Comparison of ENCODE assay signal across 8 mouse cellular contexts in the genomic region with DNA sequence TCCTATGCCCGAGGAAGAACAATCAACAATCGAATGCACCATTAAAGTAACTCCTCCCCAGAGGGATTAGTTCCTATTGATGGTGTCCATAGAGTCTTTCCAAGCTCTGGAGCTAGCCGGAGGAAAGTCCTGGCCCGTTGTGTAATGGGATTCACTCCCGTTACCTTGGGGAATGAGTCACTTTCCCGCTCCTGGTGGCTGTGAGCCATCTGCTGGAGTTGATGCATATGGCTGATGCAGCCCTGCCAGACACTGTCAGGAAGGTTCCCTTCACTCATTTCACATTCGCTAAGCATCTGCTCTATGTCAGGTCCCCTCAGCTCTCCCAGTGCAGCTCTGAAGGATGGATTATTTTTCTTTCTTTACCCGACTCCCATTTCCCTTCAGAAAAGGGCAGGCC. TPM values are rescaled to one million over a fixed set of nuclear protein-coding genes. Genes with fewer than 3 reads are reported as not detected.
DNase-seq lines count a peak whose midpoint lies in the region; ATAC-seq and TF ChIP-seq lines count a peak whose summit lies in the region.

No protein-coding gene starts in this region.

- DNase-seq in forebrain, postnatal 0 days = no peak
- peak; percentile 18 for DNase-seq in lung, embryonic 14.5 days
- no peak for DNase-seq in lung, postnatal 10 days
- peak; percentile 83 to 86 for DNase-seq in cerebellum, postnatal 36 days
- peak; percentile 56 to 60 for DNase-seq in right cerebral cortex, postnatal 36 days (ENCODE audit: low spot score in 2 of 2)
- no peak for DNase-seq in yolk sac, embryonic 10.5 days (ENCODE audit: low spot score)
- DNase-seq in spleen, adult 18-20 months = no peak

- H3K4me2 ChIP-seq in forebrain, postnatal 0 days (ENCODE audit: low read depth) = no peak overlapping the region
- H3K4me2 ChIP-seq in forebrain, embryonic 12.5 days = no peak overlapping the region
- H3K4me2 ChIP-seq in lung, embryonic 14.5 days = no peak overlapping the region

- H3K36me3 ChIP-seq in forebrain, postnatal 0 days (ENCODE audit: insufficient read depth) = no peaks in the 10 kb centered on the region
- no peaks in the 10 kb centered on the region for H3K36me3 ChIP-seq in forebrain, embryonic 12.5 days (replicated peaks)
- no peaks in the 10 kb centered on the region for H3K36me3 ChIP-seq in lung, embryonic 14.5 days (ENCODE audit: insufficient read depth)

- no peaks in the 10 kb centered on the region for H3K9me3 ChIP-seq in forebrain, postnatal 0 days (ENCODE audit: low read length)
- H3K9me3 ChIP-seq in forebrain, embryonic 12.5 days = no peaks in the 10 kb centered on the region
- H3K9me3 ChIP-seq in lung, embryonic 14.5 days (ENCODE audit: low read depth, low read length) = no peaks in the 10 kb centered on the region

- peaks cover 4% of the 10 kb centered on the region; the same call in 1 of the 2 replicates for H3K4me1 ChIP-seq in forebrain, postnatal 0 days (ENCODE audit: insufficient read depth)
- H3K4me1 ChIP-seq in forebrain, embryonic 12.5 days = peaks cover 15% of the 10 kb centered on the region
- H3K4me1 ChIP-seq in lung, embryonic 14.5 days (ENCODE audit: insufficient read depth) = no peaks in the 10 kb centered on the region; the same call in 1 of the 2 replicates

- 36% methylated on average over 8 of the region's 8 CpGs for WGBS in forebrain, postnatal 0 days
- WGBS in forebrain, embryonic 12.5 days = 51% methylated on average over 8 of the region's 8 CpGs
- 38% methylated on average over 8 of the region's 8 CpGs for WGBS in lung, embryonic 14.5 days

- no peak for ATAC-seq in forebrain, postnatal 0 days
- ATAC-seq in forebrain, embryonic 12.5 days (ENCODE audit: low FRiP score) = no peak
- no peak for ATAC-seq in lung, embryonic 14.5 days (ENCODE audit: insufficient read depth)

- no peak overlapping the region for H3K4me3 ChIP-seq in forebrain, postnatal 0 days (ENCODE audit: low read depth, low read length)
- H3K4me3 ChIP-seq in forebrain, embryonic 12.5 days (replicated peaks) = no peak overlapping the region
- H3K4me3 ChIP-seq in lung, embryonic 14.5 days (ENCODE audit: low read depth, low read length) = no peak overlapping the region

- H3K27me3 ChIP-seq in forebrain, postnatal 0 days (ENCODE audit: insufficient read depth, low read length) = no peaks in the 10 kb centered on the region
- no peaks in the 10 kb centered on the region for H3K27me3 ChIP-seq in forebrain, embryonic 12.5 days
- no peaks in the 10 kb centered on the region for H3K27me3 ChIP-seq in lung, embryonic 14.5 days (ENCODE audit: insufficient read depth, low read length)

- TF ChIP-seq CTCF in forebrain, postnatal 0 days (IDR thresholded peaks at IDR 0.05; ENCODE audit: low read depth) = peak; percentile 30
- TF ChIP-seq CTCF in lung, embryonic 14.5 days (IDR thresholded peaks at IDR 0.05; ENCODE audit: low read depth) = peak; percentile 38; the same call in 1 of the 2 replicates

- no peak overlapping the region for H3K27ac ChIP-seq in forebrain, postnatal 0 days (ENCODE audit: low read depth, low read length)
- H3K27ac ChIP-seq in forebrain, embryonic 12.5 days = no peak overlapping the region
- H3K27ac ChIP-seq in lung, embryonic 14.5 days (ENCODE audit: low read depth) = no peak overlapping the region

- no peak overlapping the region for H3K9ac ChIP-seq in forebrain, postnatal 0 days
- H3K9ac ChIP-seq in forebrain, embryonic 12.5 days = no peak overlapping the region
- H3K9ac ChIP-seq in lung, embryonic 14.5 days = no peak overlapping the region

RNA-seq across cellular contexts. Expression of a gene that starts 2.7 kb away (rescaled TPM):
- total RNA-seq in forebrain, postnatal 0 days (2014; rRNA removed) = 35.3 and 44.5 TPM in 2 replicates
- 47.8 and 52.1 TPM in 2 replicates for polyA plus RNA-seq in forebrain, postnatal 0 days (2015; fragmentation: Nextera tagmentation; extraction: Ambion mirVana)
- polyA plus RNA-seq in forebrain, embryonic 12.5 days (2016; fragmentation: Nextera tagmentation; extraction: Ambion mirVana) = 56.3 and 64.7 TPM in 2 replicates
- polyA plus RNA-seq in lung, embryonic 14.5 days (2014; fragmentation: Nextera tagmentation; extraction: Ambion mirVana) = 69.7 and 71.1 TPM in 2 replicates

RNA-seq across cellular contexts. Expression of a gene that starts 26.6 kb away (rescaled TPM):
- 0.38 and 2.2 TPM in 2 replicates for total RNA-seq in forebrain, postnatal 0 days (2014; rRNA removed)
- 1.0 and 1.6 TPM in 2 replicates for polyA plus RNA-seq in forebrain, postnatal 0 days (2015; fragmentation: Nextera tagmentation; extraction: Ambion mirVana)
- polyA plus RNA-seq in forebrain, embryonic 12.5 days (2016; fragmentation: Nextera tagmentation; extraction: Ambion mirVana) = 2.2 and 4.3 TPM in 2 replicates
- 204 and 205 TPM in 2 replicates for polyA plus RNA-seq in lung, embryonic 14.5 days (2014; fragmentation: Nextera tagmentation; extraction: Ambion mirVana)

RNA-seq across cellular contexts. Expression of a gene that starts 50.6 kb away (rescaled TPM):
- total RNA-seq in forebrain, postnatal 0 days (2014; rRNA removed) = 23.2 and 27.7 TPM in 2 replicates
- polyA plus RNA-seq in forebrain, postnatal 0 days (2015; fragmentation: Nextera tagmentation; extraction: Ambion mirVana) = 38.0 and 49.4 TPM in 2 replicates
- polyA plus RNA-seq in forebrain, embryonic 12.5 days (2016; fragmentation: Nextera tagmentation; extraction: Ambion mirVana) = 62.7 and 74.3 TPM in 2 replicates
- polyA plus RNA-seq in lung, embryonic 14.5 days (2014; fragmentation: Nextera tagmentation; extraction: Ambion mirVana) = 34.4 and 36.9 TPM in 2 replicates

Comparison
In these comparisons a context has a peak if more than half of its experiments do, and no peak if none do; other contexts are left out.
1. DNase-seq: peak in lung, embryonic 14.5 days (single experiment), cerebellum, postnatal 36 days (2 of 2) and right cerebral cortex, postnatal 36 days (2 of 2); none in forebrain, postnatal 0 days (single experiment), lung, postnatal 10 days (single experiment), yolk sac, embryonic 10.5 days (single experiment) and spleen, adult 18-20 months (0 of 2).
2. RNA of a gene that starts 26.6 kb away (polyA plus RNA-seq): 204 to 205 TPM in lung, embryonic 14.5 days; 2.2 to 4.3 TPM in forebrain, embryonic 12.5 days and 1.0 to 1.6 TPM in forebrain, postnatal 0 days; every median in the first group is over 10 times any median in the second.